In the genomic region with DNA sequence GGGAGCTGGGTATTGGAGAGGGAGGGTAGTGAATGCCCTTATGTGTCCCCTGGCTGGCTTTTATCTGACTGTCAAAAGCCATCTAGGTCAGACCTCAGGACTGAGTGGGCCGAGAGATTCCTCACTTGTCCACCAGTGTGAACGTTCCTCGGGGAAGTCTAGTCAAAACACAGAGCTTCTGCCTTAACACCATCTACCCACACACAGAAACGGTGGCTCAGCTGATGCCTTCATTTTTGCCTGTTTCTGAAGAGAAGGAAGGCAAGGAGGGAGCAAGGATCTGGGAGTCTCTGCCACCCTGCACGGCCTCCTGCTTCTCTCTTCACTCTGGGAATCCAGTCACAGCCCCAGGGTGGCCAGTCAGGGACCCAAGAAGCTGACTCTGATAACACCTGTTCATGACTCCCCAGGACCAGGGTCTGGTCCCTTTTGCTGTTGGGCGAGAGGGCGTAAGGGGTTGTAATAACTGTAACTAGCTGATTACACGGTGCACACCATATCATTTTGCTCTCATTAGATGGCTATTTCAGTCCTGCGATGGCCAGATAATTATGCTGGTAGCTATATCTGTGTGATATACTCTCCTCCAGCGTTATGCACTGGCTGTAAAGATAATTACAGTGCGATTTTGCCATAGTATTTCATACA, we compare ENCODE assay signal across 1 mouse cellular context.
TF ChIP-seq lines count a peak whose summit lies in the region.

No protein-coding gene starts in this region.

TF ChIP-seq in MEL, 35 proteins besides CTCF, POLR2A, EP300 and RAD21:
- TF ChIP-seq MAZ (IDR thresholded peaks at IDR 0.05; ENCODE audit: low read depth, low read length): 0 out of 2 replicates have a peak, but pooled peaks have one; percentile 15
- TF ChIP-seq ZKSCAN1 (IDR thresholded peaks at IDR 0.05; ENCODE audit: low read depth, low read length): no peak
- peak; percentile 54 for TF ChIP-seq ETS1 (IDR thresholded peaks at IDR 0.05; ENCODE audit: low read depth, low read length)
- TF ChIP-seq TCF12 (IDR thresholded peaks at IDR 0.05; ENCODE audit: low read depth, low read length): peak; percentile 87
- TF ChIP-seq MYC (IDR thresholded peaks at IDR 0.05; ENCODE audit: low read depth, low read length): no peak
- TF ChIP-seq TAL1 (IDR thresholded peaks at IDR 0.05; ENCODE audit: low read length): 0 out of 2 replicates have a peak, but pooled peaks have one; percentile 3
- TF ChIP-seq MYB (IDR thresholded peaks at IDR 0.05; ENCODE audit: low read depth, low read length): no peak; the same call in 1 of the 2 replicates
- peak; percentile 59; the same call in 1 of the 2 replicates for TF ChIP-seq MEF2A (IDR thresholded peaks at IDR 0.05; ENCODE audit: extremely low read depth, insufficient replicate concordance, low read depth, low read length, poor library complexity, severe bottlenecking)
- TF ChIP-seq POLR2AphosphoS2 (IDR thresholded peaks at IDR 0.05; ENCODE audit: low read length): no peak
- no peak; the same call in 1 of the 2 replicates for TF ChIP-seq NELFE (IDR thresholded peaks at IDR 0.05; ENCODE audit: low read depth, low read length)
- TF ChIP-seq GATA1 (IDR thresholded peaks at IDR 0.05; ENCODE audit: low read depth, low read length): peak; percentile 70
TF ChIP-seq in MEL: peak in this region for 6.
